Mouse (Mus musculus) intestine, embryonic 16.5 days (tissue): Measurements from ENCODE around the gene Ptafr. TPM values are rescaled to one million over a fixed set of nuclear protein-coding genes. Genes with fewer than 3 reads are reported as not detected.
A peak's percentile ranks its signal among the peaks of the same experiment; 100 is the strongest.

Source experiments
- ATAC-seq: fragments of 200-750 bp; cut with Nextera tagmentation; 2 replicates; pipeline ENCODE4 v1.8.0; 2017; ENCODE audit warnings: moderate TSS enrichment, moderate library complexity
- H3K27ac ChIP-seq: fragments of 300-500 bp; sonication (generic); 2 replicates; pipeline ENCODE4 v1.5.1; 2014; ENCODE audit warnings: mild to moderate bottlenecking, low read length
- H3K27me3 ChIP-seq: fragments of 300-500 bp; sonication (generic); replicated peaks from 2 replicates; pipeline ENCODE4 v1.6.1; 2014; ENCODE audit warnings: low read length, control low read depth, mixed read lengths; ENCODE audit not compliant: control insufficient read depth, insufficient read depth
- H3K36me3 ChIP-seq: fragments of 300-500 bp; sonication (generic); 2 replicates; pipeline ENCODE4 v1.6.1; 2014; ENCODE audit warnings: low read length, control low read depth; ENCODE audit not compliant: control insufficient read depth, insufficient read depth
- H3K4me1 ChIP-seq: fragments of 300-500 bp; sonication (generic); 2 replicates; pipeline ENCODE4 v1.6.1; 2014; ENCODE audit warnings: low read length, control low read depth, mixed read lengths; ENCODE audit not compliant: control insufficient read depth, insufficient read depth
- H3K4me2 ChIP-seq: fragments of 300-500 bp; sonication (generic); 2 replicates; pipeline ENCODE4 v1.6.1; 2014; ENCODE audit warnings: low read depth, low read length, control low read depth
- H3K4me3 ChIP-seq: fragments of 300-500 bp; sonication (generic); 2 replicates; pipeline ENCODE4 v1.5.1; 2014; ENCODE audit warnings: mild to moderate bottlenecking, low read length
- H3K9ac ChIP-seq: fragments of 300-500 bp; sonication (generic); 2 replicates; pipeline ENCODE4 v1.6.1; 2014; ENCODE audit warnings: low read depth, low read length
- H3K9me3 ChIP-seq: fragments of 300-500 bp; sonication (generic); 2 replicates; pipeline ENCODE4 v1.6.1; 2016; ENCODE audit warnings: low read length, control low read depth; ENCODE audit not compliant: control insufficient read depth
- WGBS: fragments of 180-500 bp; shearing (Covaris S2); extraction: QIAGEN DNeasy Blood & Tissue Kit; methylation state at CpG from one replicate; pipeline ENCODE4 v1.1.7; 2014; 5-methylcytosine and 5-hydroxymethylcytosine counted together
- polyA plus RNA-seq: library from polyadenylated mRNA; unstranded; fragments of >200 nt; fragmentation: Nextera tagmentation; extraction: Ambion mirVana; gene quantifications from 2 replicates; pipeline ENCODE4 v1.2.1, GENCODE M21; 2015

Ptafr gene
- polyA plus RNA-seq, result 1.5 and 1.6 TPM in 2 replicates

DNA sequence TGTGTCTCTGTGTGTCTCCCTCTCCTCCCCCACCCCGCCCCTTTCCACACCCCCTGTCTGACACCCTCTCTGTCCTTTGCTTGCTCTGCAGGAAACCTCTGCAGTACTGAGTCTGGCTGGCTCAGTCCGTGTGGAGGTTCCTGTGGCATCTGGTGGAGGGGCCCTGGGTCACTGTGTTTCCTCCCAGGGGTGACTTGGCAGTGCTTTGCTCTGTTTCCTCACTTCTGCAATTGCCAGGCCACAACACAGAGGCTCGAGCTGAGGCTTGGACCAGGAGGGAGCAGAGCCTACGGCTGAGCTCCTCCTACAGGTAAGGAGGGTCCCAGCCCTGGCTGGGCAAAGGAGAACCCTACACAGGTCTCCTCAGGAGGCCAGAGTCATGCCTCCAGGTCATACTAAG is at the start of gene Ptafr:
TSS of gene Ptafr (plus strand) at position 103 of the 400 bp plus-strand sequence.
- Histone ChIP-seq H3K27ac (0 out of 2 replicates have a peak within 1 kb of the TSS, but pooled peaks have one; percentile 16), H3K27me3 (no peaks in the 10 kb centered on the region), H3K4me2 (no peak within 1 kb of the TSS), H3K4me1 (peaks cover 18% of the 10 kb centered on the region; the same call in 1 of the 2 replicates), H3K4me3 (no peak within 1 kb of the TSS), H3K36me3 (no peaks in the 10 kb centered on the region), H3K9ac (peak within 1 kb of the TSS; percentile 35), H3K9me3 (no peaks in the 10 kb centered on the region)
- 33% methylated on average over 4 of the region's 4 CpGs for WGBS
- ATAC-seq, result no peak

DNA sequence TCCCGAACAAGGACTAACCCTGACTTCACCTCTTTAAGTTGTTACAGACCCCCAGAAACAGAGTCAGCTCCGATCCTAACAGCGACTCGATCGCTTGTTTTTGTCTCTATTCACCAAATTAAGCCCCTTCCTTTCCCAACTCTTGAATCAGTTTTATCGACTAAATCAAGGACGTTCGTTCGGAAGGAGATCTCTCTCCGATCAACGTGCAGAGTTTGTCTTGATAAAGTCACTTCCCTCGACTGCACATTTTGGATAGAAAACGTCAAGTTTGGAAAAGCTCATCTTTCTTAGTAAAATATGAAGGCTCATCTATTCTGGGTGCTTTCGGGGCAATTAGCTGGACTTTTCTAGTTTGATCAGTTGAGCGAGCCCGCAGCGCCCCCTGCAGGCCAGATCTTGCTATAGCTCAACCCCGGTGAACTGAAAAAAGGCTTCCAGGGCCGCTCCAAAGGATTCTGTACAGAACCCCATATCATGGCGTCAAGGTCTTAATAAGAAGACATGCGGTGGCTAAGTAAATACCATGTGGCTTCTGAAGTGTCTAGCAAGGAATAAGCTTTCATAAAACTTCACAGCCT is 49.2 kb upstream of the Ptafr start:
- no peak for ATAC-seq
- Histone ChIP-seq H3K9ac (peak overlapping the region; percentile 61), H3K4me1 (peaks cover 6% of the 10 kb centered on the region), H3K36me3 (no peaks in the 10 kb centered on the region), H3K27ac (peak overlapping the region; percentile 78), H3K4me2 (peak overlapping the region; percentile 88), H3K9me3 (no peaks in the 10 kb centered on the region), H3K4me3 (peak overlapping the region; percentile 46), H3K27me3 (no peaks in the 10 kb centered on the region)
- 2% methylated on average over 21 of the region's 21 CpGs for WGBS

DNA sequence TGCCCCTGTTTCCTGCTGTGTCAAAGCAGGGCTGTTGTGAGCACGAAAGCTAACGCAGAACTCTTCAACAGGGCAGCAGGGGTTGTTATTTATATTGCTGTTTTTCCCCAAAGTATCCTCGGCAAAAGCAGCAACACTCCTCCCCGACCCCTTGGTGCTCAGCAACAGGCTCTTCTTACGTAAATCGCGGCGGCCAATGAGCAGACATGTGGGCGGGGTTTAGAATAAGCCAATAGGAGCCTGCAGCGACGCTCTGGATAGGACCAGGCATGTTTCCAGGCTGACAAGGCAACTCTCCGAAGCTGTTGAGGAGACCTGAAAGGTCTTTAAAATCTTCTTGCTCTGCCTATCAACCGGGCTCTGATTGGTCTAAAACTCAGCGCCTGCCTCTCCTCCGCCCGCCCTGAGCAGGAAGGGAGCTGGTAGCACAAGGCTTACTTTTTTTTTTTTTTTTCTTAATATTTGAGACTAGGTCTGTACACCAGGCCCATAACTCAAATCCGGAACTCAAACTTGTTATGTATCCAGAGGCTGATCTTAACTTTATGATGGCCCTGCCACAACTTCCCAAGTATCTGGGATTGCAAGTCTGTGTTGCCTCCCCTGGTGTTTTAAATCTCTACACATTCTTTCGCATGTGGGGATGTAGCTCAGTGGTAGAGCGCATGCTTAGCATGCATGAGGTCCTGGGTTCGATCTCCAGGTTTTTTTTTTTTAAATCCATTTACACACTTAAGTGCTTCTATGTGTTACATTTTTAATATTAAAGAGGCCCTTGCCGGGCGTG is 48.3 kb upstream of the Ptafr start:
- peak; percentile 91 for ATAC-seq
- H3K9me3 ChIP-seq, result no peaks in the 10 kb centered on the region
- H3K27me3 ChIP-seq, result no peaks in the 10 kb centered on the region
- 20% methylated on average over 22 of the region's 22 CpGs for WGBS
- no peaks in the 10 kb centered on the region for H3K36me3 ChIP-seq
- H3K9ac ChIP-seq, result peak overlapping the region; percentile 61
- peak overlapping the region; percentile 78 for H3K27ac ChIP-seq
- peak overlapping the region; percentile 46 for H3K4me3 ChIP-seq
- H3K4me1 ChIP-seq, result peaks cover 6% of the 10 kb centered on the region
- H3K4me2 ChIP-seq, result peak overlapping the region; percentile 88

DNA sequence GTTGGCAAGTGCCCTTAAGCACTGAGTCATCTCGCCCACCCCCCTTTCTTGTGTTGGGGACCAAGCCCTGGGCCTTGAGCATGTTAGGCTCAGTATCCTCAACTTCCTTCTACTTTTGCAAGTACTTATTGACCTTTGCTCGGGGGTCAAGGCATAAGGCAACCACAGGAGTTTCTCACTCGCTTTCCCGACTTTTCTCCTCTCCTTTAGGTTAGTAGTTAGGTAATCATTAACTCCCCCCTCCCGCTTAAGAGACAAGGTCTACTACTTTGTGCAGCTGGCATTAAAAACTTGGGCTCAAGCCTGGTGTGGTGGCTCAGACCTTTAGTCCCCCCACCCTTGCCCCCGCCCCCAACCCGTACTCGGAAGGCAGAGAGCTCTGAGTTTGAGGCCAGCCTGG is 45.8 kb upstream of the Ptafr start:
- H3K9me3 ChIP-seq, result no peaks in the 10 kb centered on the region
- no peaks in the 10 kb centered on the region for H3K27me3 ChIP-seq
- H3K36me3 ChIP-seq, result no peaks in the 10 kb centered on the region
- H3K4me1 ChIP-seq, result peaks cover 6% of the 10 kb centered on the region
- 45% methylated on average over 8 of the region's 8 CpGs for WGBS
- H3K9ac ChIP-seq, result no peak overlapping the region
- no peak overlapping the region for H3K4me3 ChIP-seq
- no peak overlapping the region for H3K4me2 ChIP-seq
- peak; percentile 74 for ATAC-seq
- peak overlapping the region; percentile 86 for H3K27ac ChIP-seq

DNA sequence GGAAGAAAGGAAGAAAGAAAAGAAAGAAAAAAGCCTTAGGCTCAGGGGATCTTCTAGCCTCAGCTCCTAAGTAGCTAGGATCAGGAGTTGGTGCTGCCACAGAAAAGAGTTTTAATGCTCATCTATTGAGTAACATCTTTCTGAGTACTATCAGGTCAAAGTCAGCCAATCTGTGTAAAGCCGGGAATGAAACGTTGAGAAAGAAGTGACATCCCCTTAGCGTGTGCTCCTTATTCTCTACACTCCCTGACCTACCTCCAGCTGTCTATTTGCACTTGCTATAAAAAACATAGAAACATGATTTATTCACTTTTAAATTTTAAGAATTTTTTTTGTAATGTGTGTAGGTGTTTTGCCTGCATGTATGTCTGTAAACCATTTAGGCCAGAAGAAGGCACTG is 44.7 kb upstream of the Ptafr start:
- H3K4me3 ChIP-seq, result no peak overlapping the region

DNA sequence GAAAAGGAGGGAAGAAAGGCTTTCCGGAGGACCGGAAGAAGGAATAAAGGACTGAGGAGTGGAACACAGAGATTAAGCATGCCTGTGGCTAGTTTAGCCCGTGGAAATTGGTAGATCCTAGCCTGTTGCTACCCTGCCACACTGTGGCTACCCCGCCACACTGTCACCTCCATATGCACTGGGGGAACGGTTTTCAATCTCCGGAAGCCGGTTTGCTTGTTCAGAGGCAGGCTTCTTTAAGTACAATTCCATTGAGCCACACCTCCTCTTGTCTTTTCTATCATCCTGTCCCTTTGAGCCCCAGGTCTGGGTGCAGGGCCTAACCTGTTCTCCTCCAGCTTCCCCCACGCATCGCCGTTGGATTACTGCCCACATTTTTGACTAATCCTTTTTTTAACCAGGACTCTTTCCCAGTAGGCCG is 39.5 kb upstream of the Ptafr start:
- Histone ChIP-seq H3K4me1 (peaks cover 6% of the 10 kb centered on the region; the same call in 1 of the 2 replicates), H3K4me2 (no peak overlapping the region), H3K27me3 (no peaks in the 10 kb centered on the region), H3K4me3 (no peak overlapping the region), H3K9ac (peak overlapping the region; percentile 33; the same call in 1 of the 2 replicates), H3K9me3 (no peaks in the 10 kb centered on the region), H3K36me3 (no peaks in the 10 kb centered on the region), H3K27ac (peak overlapping the region; percentile 71)
- peak; percentile 50 for ATAC-seq
- 33% methylated on average over 11 of the region's 11 CpGs for WGBS

More for the DNA sequence above, 44.7 kb upstream of the Ptafr start:
- H3K36me3 ChIP-seq, result no peaks in the 10 kb centered on the region
- 76% methylated on average over 3 of the region's 3 CpGs for WGBS
- no peak overlapping the region for H3K27ac ChIP-seq
- H3K4me1 ChIP-seq, result peaks cover 6% of the 10 kb centered on the region
- H3K4me2 ChIP-seq, result no peak overlapping the region
- ATAC-seq, result no peak
- no peaks in the 10 kb centered on the region for H3K27me3 ChIP-seq
- no peaks in the 10 kb centered on the region for H3K9me3 ChIP-seq
- no peak overlapping the region for H3K9ac ChIP-seq

DNA sequence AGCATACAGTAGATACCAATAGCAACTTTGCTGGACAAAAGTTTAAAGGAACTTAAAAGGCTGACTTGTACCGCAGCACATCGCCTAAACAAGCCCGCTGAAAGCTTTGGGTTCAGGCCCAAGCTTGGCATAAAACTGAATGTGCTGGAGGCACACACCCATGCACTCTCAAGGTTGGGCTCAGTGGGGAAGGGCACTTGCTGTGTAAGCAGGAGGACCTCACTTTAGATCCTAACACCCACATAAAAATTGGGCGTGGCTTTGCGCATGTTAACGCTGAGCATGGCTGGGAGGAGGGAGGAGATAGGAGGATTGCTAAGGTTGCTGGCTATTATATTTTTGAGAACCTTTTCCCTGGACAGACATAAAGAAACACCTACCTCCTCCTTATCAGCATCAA is 39.1 kb upstream of the Ptafr start:
- H3K4me3 ChIP-seq, result no peak overlapping the region
- peak overlapping the region; percentile 33; the same call in 1 of the 2 replicates for H3K9ac ChIP-seq
- H3K4me2 ChIP-seq, result no peak overlapping the region
- no peaks in the 10 kb centered on the region for H3K27me3 ChIP-seq
- peak overlapping the region; percentile 71 for H3K27ac ChIP-seq
- H3K4me1 ChIP-seq, result peaks cover 6% of the 10 kb centered on the region; the same call in 1 of the 2 replicates
- no peaks in the 10 kb centered on the region for H3K9me3 ChIP-seq
- WGBS, result 42% methylated on average over 6 of the region's 6 CpGs
- no peaks in the 10 kb centered on the region for H3K36me3 ChIP-seq
- peak; percentile 81 for ATAC-seq

DNA sequence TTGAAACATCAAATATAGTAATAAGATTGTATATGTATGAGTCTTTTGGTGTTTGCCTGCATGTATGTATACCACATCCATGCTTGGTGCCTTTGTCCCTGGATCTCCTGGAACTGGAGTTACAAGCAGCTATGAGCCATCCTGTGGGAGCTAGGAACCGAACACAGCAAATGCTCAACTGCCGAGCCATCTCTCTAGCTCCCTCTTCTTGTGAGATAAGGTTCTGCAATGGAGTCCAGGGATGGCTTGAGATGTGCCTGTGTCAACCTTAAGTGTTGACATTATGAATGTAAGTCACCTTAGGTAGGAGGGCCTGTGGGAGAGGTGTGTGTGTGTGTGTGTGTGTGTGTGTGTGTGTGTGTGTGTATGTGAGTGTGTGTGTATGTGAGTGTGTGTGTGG is 37.2 kb upstream of the Ptafr start:
- H3K4me2 ChIP-seq, result no peak overlapping the region
- no peak overlapping the region for H3K27ac ChIP-seq
- 62% methylated on average over 2 of the region's 2 CpGs for WGBS
- no peaks in the 10 kb centered on the region for H3K27me3 ChIP-seq
- H3K4me1 ChIP-seq, result peaks cover 11% of the 10 kb centered on the region; the same call in 1 of the 2 replicates
- H3K9me3 ChIP-seq, result no peaks in the 10 kb centered on the region
- no peak overlapping the region for H3K9ac ChIP-seq
- peaks cover 8% of the 10 kb centered on the region; the same call in 1 of the 2 replicates for H3K36me3 ChIP-seq
- no peak overlapping the region for H3K4me3 ChIP-seq
- no peak for ATAC-seq

DNA sequence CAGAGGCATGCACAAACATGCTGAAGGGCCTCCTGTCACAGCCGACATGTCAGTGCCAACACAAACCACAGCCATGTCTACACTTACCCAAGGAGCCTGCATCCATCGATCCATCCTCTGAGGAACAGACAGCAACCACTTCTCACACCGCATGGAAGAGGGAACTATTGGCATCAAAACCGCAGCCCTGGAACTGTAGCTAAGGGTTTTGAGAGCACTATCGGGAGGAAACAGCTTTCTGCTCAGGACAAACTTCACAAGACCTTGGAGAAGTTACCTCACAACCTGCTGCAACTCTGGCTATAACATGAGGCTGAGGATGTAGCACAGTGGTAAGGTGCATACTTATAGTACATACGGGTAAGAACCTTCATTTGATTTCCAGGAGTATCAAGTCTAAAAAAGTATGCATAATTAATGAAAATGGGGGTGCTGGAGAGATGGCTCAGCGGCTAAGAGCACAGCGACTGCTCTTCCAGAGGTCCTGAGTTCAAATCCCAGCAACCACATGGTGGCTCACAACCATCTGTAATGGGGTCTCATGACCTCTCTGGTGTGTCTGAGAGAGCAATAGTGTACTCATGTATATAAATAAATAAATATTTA is 35.8 kb upstream of the Ptafr start:
- Histone ChIP-seq H3K4me3 (no peak overlapping the region), H3K27me3 (no peaks in the 10 kb centered on the region), H3K27ac (no peak overlapping the region), H3K4me2 (no peak overlapping the region), H3K9me3 (no peaks in the 10 kb centered on the region), H3K9ac (no peak overlapping the region), H3K4me1 (peaks cover 14% of the 10 kb centered on the region; the same call in 1 of the 2 replicates), H3K36me3 (peaks cover 8% of the 10 kb centered on the region; the same call in 1 of the 2 replicates)
- 90% methylated on average over 8 of the region's 8 CpGs for WGBS
- no peak for ATAC-seq
